Mouse (Mus musculus): ENCODE data around the gene Cux1.

- TF ChIP-seq CTCF (IDR thresholded peaks at IDR 0.05; ENCODE audit: borderline replicate concordance, insufficient read depth, low read depth, low read length), result peak; percentile 88
- TF ChIP-seq POLR2A (IDR thresholded peaks at IDR 0.05; ENCODE audit: borderline replicate concordance, insufficient read depth, low read length), result no peak
Measured at GRCm38 (mm10) chr5:136252899-136253298, 314.4 kb downstream of the Cux1 start.

All from cerebellum, adult 2 months (tissue).